Mouse (Mus musculus): ENCODE measurements around the gene Upb1. TPM values are rescaled to one million over a fixed set of nuclear protein-coding genes. Genes with fewer than 3 reads are reported as not detected.
"Not testable (repeated sequence)": the region's sequence is repeated elsewhere in the genome, so short reads cannot be mapped to it uniquely, and the experiment has no call there.

Gene Upb1
- 1 to 10 TPM in 1 of 2 experiments, not detected in 1; 1.0 TPM for polyA plus RNA-seq (2017; shearing (Covaris generic))

DNA sequence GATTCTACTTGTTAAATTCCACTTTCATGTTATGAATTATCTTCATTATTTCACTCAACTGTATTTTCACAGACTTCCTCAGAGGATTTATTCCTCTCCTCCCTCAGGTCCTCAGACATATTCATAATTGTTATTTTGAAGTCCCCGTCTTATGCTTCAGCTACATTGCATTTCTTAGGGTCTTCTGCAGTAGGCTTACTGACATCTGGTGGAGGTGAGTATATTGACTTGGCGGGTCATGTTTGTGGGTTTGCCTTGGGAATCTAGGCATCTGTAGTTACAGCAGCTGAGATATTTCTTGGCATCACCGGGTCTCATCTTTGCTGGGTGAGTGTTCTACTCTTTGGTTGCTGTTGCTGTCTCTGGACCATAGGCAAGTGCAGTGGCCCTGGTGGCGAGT lies at the start of gene Upb1:
TSS of gene Upb1 (plus strand) at position 158 of the 400 bp plus-strand sequence.
- no peak for ATAC-seq

DNA sequence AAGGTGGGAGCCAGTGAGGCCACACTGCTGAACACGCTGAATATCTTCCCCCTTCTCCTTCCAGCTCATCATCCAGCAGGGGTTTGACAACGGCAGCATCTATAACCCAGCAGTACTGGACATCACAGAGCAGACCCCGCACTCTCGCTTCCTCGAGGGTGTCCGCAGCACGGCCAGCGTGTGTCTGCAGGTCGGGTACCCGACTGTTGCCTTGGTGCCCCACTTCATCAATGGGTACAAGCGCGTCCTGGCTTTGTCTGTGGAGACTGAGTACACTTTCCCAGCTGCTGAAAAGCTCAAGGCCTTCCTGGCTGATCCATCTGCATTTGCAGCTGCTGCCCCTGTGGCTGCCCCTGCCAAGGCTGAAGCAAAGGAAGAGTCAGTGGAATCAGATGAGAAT lies 48.4 kb upstream of the Upb1 start:
- no peak for ATAC-seq

DNA sequence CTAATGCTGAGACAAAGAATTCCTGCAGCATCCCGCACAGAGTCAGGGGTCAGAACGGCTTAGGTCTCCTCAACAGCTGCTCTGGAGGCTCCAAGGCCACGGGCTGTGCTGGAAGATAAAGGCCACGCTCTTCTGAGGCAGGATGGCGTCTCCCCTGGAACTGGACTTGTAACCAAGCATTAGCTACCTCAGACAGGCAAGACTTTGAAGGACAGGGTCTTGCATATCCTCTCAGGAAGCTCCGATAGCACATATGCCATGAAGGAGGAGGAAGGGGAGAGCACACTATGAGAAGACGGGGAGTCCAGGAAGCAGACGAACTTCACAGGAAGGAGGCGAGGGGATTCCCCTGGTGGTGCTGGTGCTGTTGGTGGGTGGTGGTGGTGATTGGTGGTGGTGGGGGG lies 47.1 kb upstream of the Upb1 start:
- ATAC-seq, result peak; percentile 93

DNA sequence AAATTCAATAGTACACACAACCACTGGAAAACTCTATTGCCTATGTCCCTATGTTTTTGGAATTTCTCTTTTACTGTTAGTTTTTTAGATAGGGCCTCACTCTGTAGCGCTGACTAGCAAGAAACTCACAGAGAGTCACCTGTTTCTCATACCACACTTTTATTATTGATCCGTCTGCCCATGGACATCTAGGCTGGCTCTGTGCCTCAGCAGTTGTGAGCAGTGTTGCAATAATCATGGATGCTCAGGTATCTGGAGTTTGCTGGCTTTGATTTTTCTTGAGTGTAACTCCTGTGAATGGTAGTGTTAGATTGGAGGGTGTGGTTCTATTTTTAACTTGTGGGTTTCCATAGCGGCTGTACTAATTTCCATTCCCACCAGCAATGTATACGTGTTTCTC lies 45.6 kb upstream of the Upb1 start:
- ATAC-seq, result no peak

DNA sequence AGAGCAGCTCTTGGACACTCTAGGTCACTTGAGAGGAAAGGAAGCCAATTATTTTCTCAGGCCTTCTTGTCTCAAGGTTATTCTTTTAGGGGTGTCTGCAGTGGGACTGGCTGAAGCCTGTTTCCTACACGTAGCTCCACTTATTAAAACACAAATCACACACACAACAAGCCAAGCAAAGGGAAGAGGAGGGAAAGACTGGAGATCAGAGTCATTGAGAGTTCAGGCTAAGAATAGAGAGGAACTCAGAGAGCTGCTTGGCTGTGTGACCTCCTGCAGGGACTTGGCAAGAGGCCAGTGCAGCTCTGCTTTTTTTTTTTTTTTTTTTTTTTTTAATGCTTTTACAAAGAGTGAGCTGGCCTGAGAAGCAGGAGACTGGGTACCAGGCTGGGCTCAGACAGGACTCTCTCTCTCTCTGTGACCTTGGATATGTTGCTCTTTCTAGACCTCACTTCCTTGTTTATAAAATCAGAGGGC lies 36.7 kb upstream of the Upb1 start:
- not testable (repeated sequence) for ATAC-seq

DNA sequence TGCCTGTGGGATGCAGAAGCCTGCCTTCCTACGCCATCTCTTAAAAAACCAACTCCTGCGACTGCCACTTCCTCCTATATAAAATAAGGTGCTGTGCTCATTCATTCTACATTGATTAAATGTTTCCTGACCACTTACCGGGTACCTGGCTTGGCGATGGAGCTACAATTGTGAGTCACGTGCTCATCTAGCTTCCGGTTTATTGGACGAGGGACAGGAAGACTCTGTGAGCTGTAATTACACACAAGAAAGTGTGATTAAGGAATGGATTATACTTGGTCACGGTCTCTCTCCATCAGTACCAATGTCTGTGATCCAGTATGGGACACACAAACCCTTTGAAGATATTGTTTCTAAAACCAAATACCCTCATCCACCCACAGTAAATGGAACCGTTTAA lies 36.1 kb upstream of the Upb1 start:
- peak; percentile 50 for ATAC-seq

DNA sequence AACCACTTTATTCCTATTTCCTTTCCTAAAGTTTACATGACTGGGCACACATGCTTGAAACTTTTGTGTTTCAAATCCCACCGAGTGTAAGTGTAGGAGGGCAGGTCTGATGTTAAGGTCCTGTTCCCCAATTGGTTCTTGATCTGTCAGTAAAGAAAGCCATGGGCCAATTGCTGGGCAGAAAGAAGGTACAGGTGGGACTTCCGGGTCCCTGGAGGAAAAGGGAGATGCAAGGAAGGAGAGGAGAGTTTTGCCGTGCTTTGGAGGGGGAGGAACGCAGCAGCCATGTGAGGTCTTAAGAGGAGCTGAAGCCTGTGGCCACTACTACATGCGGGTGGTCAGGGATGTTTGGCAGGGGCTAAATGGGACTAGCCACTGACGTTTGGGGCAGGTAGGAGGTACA lies 35.7 kb upstream of the Upb1 start:
- peak; percentile 88 for ATAC-seq

DNA sequence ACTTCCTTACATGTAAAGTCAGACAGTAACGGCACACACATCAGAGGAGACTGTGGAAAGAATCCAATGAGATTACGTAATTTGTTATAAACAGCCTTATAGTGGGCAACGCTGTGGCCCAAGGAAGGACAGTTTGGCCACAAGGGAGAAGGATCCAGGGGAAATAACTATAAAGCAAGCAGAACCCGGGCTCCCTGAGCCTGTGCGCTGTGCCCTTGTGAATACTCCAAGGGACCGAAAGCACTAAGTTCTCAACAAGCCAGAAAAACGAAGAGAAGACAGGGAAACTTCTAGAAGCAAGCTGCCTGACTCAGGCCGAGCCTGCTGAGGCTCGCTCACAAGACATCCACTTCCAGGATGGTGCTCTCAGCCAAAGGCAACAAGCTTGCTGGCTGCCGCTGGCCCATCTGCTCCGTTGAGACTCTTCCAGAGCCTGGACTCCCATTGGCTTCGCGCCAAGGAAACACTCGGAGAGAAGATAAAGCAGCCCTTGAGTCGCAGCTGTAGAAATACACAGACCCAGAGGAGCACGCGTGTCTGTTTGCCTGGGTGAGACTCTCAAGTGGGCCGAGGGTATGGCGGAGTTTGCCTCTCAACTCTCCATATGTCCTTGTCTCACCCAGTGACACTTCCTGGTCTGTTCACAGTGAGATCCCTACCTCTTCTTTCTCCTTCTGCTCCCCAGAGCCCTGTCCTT lies 27.1 kb upstream of the Upb1 start:
- ATAC-seq, result not testable (repeated sequence)

DNA sequence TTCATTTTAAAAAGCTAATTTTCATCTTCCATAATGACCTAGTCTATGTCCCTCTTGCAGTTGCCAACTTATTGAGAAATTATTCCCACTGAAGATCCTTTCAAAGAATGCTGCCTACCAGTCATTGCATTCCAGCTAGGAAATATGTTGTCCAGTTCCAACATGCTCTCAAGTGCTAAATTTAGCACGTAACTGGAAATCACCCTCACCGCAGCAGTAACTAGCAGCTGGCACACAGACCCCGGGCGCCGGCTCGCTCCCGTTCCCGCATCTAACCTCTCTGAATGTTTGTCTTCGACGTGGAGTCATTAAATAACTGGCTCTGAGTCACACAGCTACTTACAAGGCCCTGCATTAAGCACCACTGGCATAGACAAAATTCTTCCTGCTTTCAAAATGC lies 22.2 kb upstream of the Upb1 start:
- ATAC-seq, result no peak

DNA sequence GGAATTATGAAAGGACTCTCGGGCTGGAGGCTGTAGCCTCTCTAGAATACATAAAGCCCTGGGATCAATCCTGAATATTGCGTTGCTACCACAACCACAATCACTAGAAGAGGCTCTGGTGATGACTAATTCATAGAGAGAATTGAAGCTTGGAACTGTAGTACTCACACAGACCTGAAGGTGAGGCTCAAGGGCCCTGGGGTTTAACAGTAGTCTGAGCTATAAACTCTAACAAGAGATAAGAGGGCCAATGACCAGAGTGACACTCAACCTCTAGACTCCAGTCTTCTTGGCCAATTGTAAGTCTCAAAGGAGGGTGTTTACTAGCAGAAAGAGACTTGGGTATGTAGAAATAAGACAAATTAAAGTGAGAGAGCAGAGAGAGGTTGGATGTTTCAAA lies 10.8 kb upstream of the Upb1 start:
- ATAC-seq, result no peak

DNA sequence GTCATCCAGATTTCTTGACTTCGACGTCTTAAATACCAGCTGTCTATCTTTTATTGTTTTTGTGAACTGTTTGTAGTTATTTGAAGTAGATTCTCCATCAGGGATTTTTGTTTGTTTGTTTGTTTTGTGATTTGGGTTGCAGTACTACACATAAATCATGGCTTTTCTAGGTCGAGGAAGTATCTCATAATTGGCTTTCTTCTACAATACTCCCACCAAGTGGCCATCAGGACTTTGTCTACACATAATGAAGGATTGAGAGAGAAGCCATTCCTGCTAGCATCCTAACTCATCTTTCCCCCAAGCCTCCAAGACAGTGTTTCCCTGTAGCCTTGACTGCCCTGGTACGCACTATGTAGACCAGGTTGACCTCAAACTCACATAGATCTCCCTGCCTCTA lies 10.1 kb upstream of the Upb1 start:
- no peak for ATAC-seq

DNA sequence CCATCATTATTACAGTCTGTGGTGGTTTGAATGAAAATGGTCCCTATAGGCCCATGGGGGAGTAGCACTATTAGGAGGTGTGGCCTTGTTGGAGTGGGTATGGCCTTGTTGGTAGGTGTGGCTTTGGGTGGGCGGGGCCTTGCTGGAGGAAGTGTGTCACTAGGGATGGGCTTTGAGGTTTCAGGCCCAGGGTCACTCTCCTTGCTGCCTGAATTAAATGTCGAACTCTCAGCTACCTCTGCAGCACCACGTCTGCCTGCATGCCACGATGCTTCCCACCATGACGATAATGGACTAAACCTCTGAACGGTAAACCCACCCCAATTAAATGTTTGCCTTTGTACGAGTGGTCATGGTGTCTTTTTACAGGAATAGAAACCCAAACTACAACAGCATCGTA lies 6.1 kb upstream of the Upb1 start:
- ATAC-seq, result no peak

DNA sequence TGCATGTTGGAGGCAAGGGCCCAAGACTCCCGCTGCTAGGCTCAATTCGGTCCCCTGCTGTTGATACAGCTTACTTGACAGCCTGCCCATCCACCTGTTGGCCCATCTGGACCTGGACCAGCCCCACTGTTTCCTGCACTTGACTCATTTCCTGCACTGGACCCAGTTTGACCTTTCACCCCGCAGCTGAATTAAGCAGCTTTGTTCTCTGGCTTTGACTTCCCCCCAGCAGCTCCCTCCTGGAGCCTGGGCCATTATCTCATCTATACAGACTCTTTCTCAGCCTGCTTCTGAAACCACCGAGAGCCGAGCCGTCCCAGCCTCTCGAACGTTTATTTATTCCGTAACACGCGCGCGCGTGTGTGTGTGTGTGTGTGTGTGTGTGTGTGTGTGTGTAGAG lies 3.9 kb upstream of the Upb1 start:
- peak; percentile 61 for ATAC-seq

DNA sequence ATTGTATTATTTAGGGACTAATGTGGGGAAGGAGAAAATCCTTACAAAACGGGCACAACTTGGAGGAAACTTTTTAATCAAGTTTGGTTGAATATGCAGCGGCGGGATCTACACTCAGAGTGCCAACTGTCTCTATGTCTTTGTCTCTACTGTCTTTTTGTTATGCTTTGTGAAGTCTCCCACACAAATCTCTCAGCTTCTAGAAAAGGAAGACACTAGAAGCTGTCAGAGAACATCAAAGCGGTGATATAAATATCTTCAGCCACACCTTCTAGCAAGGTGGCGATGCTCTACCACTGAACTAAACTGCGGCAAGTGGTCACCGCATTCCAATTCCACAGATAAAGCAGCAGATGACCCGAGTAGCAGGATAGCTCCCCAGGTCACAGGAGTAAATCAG lies 5.0 kb downstream of the Upb1 start:
- peak; percentile 36 for ATAC-seq

DNA sequence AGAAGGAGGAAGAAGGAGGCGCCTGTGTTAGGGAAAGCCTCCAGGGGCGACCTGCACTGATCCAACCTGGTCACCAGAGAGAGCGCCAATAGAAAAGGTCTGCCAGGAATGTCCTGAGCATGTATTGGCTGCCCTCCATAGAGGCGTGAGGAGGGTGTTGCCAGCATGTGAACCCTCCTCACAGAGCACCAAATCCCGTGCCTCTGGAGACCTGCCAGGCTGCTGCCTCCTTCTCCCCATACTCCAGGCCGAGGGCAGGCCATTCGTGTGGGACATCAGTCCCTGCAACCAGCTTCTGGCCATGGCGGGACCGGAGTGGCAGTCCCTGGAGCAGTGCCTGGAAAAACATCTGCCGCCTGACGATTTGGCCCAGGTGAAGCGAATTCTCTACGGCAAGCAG lies 5.8 kb downstream of the Upb1 start:
- no peak for ATAC-seq

DNA sequence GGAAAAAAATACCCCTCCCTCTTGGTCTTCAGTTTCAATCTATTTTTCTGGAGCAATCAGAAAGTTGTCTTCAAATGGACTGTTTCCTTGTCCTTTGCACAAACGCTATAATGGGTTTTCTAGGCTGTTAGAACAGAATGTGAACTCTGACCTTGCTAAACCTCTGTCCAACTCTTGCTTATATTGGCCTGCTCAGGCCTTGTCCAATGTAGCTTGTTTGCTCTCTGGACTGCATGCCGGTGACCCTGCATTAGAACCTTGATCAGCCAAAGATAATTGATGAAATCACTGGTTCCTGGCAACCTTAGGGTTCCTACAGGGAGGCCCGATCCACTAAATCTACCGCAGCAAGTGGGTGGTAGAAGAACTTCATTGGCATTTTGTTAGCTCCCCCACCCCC lies 6.8 kb downstream of the Upb1 start:
- ATAC-seq, result no peak

DNA sequence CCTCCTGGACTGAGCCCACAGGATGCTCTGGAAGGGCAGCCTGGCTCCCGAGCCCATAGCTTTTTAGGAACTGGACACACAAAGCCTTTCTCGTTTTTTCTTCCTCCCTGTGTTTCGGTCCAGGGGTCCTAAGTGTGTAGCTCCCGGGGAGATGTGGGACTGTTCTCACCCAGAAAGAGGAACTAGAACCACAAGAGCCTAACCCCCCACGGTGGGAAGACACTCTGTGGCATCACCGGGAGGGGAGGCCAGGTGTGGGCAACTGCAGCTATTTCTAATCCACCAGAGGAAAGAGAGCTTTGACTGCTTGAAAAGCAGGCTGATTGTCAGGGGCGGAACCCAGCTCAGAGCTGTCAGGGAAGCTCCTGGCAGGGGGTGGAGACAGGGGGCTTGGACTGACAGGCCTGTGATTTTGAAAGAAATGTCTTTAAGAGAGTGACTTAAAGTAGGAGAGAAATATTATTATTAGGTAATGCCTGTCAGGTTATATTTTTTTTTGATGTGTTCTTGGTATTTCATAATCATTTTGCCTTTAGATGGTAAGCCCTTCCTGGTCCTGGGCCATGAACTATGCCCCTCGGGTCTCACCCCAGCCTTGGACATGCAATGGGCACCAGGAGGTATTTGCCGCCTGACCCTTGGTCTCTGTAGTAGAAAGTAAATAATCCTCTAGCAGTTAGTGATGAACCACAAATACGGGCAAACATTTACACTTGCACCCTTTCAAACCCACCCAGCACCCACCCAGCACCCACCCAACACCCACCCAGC lies 10.6 kb downstream of the Upb1 start:
- not testable (repeated sequence) for ATAC-seq

DNA sequence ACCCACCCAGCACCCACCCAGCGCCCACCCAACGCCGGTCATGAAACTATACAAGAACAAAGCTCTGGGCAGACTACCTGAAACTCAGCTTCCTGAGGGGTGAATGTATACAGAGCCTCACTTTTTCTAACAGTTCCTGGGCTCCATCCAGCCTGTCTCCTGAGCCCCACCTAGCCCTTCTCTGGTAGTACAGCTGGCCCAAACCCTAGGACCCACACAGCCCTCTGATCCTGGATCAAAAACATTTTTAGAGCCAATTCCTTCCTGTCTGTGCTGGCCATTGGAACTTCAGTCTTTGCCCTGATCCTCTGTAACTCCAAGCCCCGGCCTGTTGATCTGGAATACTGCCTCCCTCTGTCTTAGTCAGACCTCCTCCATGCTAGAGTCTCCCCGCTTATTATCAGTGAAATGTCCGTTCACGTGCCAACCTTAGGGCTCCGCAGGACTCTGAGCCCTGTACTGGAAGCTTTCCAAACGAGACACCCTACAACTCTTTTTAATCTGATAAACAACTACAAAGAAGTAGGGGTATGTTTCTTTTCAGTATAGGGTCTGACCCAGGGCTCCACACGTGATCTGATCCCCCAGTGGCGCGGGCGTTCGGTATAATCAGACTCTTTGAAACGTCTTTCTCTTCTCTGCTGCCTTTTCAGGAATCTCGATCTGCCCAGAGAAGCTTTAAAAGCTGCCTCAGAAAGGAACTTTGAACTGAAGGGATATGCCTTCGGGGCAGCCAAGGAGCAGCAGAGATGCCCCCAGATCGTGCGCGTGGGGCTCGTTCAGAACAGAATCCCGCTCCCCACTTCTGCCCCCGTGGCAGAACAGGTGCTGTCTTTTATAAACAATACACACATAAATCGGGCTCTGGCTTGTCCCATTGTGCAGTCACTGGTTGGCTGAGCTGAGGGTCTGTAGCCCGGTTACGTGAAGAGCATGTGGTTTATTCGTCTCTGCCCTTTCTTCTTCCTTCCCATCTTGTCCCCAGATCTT lies 11.5 kb downstream of the Upb1 start:
- ATAC-seq, result no peak

DNA sequence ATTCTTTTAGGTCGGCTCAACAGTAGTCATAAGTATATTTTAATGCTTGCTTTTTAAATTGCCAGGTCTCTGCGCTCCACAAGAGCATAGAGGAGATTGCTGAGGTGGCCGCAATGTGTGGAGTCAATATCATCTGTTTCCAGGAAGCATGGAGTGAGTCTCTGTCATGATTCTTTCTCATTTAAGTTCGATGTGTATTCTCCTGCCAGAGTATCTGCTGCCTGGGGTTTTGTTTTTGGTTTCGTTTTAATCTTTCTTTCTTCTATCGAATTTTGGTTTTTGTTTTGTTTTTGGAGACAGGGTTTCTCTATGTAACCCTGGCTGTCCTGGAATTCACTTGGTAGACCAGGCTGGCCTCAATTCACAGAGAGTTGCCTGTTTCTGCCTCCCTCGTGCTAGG lies 14.0 kb downstream of the Upb1 start:
- peak; percentile 69 for ATAC-seq

DNA sequence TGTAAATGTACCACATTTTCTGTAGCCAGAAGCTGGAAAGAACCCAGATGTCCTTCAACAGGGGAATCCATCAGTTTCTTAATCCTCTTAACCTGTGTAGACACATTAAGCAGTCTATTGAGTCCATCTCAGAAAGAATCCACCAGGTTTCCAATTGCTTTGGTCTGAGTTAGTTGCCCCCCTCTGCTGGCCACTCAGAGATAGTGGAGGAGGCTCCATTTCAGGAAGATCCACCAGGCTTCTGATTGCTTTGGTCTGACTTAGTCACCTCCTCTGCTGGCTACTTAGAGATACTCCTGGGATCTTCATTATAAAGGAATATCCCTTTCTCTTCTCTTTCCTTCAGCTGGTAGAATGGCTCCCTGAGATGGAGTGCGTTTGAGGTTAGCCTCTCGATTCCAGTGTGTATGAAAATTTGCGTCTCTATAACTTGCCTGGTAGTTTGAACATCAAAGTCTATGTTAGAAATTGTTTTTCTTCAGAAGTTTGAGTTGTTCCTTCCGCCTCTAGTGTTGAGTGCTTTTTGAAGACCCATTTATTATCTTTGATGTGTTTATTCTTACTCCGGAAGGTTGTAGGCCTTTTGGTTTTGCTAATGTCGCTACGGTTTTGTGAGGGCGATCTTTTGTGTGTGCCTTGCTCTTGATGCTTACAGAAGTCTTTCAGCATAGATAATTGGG lies 16.6 kb downstream of the Upb1 start:
- peak; percentile 66 for ATAC-seq

DNA sequence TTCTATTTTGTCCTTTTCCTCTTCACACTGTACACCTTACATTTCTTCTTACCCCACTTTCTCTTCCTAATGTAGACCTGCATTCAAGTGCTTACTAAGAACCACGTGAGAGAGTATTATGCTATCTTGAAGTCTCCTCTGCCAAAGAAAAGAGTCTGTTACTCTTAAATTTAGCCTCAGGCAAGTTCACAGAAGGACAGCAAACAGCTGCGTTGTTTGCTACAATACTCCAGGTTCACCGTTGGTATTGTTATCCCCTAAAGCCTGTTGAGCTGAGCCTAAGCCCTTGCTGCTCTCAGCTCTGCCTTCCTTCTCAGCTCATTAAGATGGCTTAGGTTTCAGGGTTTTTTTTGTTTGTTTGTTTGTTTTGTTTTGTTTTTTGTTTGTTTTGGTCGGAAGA lies 17.8 kb downstream of the Upb1 start:
- no peak for ATAC-seq

DNA sequence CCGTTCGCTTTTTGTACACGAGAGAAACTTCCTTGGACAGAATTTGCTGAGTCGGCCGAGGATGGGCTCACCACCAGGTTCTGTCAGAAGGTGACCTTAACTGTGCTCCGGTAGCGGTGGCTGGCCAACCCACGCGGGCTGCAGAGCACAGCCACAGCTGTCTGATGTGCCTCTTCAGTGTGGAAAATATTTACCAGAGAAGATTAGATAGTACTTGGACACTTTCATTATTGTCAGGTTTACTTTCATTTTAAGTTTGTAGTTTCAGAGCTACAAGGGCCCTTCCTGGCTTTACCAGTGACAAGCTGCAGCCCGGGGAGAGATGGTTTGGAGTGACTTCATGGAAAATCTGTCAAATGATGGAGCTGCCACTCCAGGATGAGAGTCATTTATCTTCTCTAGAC lies 23.6 kb downstream of the Upb1 start:
- ATAC-seq, result peak; percentile 90
